ENCODE assay signal across 23 mouse cellular contexts in genomic region chr17:51495038-51495437, GRCm38 (mm10).
DNase-seq lines count a peak whose midpoint lies in the region; ATAC-seq and TF ChIP-seq lines count a peak whose summit lies in the region.
"Had no signal": no experiment of that assay in that cellular context is flagged by ENCODE, and none has a peak within 500 bp of the region (broad histone marks: within the 10 kb centered on the region; RNA-seq: fewer than 3 reads in every experiment).

No protein-coding gene starts in this region.

- H3K4me3 ChIP-seq in forebrain, embryonic 14.5 days (ENCODE audit: low read depth, low read length): no peak overlapping the region
- H3K4me3 ChIP-seq in forebrain, postnatal 0 days (ENCODE audit: low read depth, low read length): no peak overlapping the region
- no peak overlapping the region for H3K4me3 ChIP-seq in midbrain, embryonic 14.5 days (replicated peaks; ENCODE audit: low read depth, low read length)
- H3K4me3 ChIP-seq in midbrain, embryonic 13.5 days (replicated peaks): no peak overlapping the region
- H3K4me3 ChIP-seq in midbrain, embryonic 16.5 days (ENCODE audit: low read depth, low read length): no peak overlapping the region
- H3K4me3 ChIP-seq in midbrain, embryonic 11.5 days (ENCODE audit: low read depth, low read length): no peak overlapping the region
- H3K4me3 ChIP-seq: embryonic facial prominence, embryonic 10.5 days; embryonic facial prominence, embryonic 12.5 days; forebrain, embryonic 13.5 days had no signal

- no peak overlapping the region for H3K4me2 ChIP-seq in forebrain, embryonic 14.5 days (ENCODE audit: low read length)
- no peak overlapping the region for H3K4me2 ChIP-seq in forebrain, postnatal 0 days (ENCODE audit: low read depth)
- no peak overlapping the region for H3K4me2 ChIP-seq in midbrain, embryonic 14.5 days (ENCODE audit: low read length)
- no peak overlapping the region for H3K4me2 ChIP-seq in midbrain, embryonic 13.5 days (replicated peaks)
- H3K4me2 ChIP-seq in midbrain, embryonic 16.5 days (ENCODE audit: low read length): no peak overlapping the region
- no peak overlapping the region for H3K4me2 ChIP-seq in midbrain, embryonic 11.5 days
- H3K4me2 ChIP-seq: embryonic facial prominence, embryonic 12.5 days; forebrain, embryonic 13.5 days had no signal

- TF ChIP-seq CTCF in forebrain, postnatal 0 days (IDR thresholded peaks at IDR 0.05; ENCODE audit: low read depth): no peak

- H3K4me1 ChIP-seq in forebrain, embryonic 14.5 days (ENCODE audit: control insufficient read depth, insufficient read depth, low read length): no peaks in the 10 kb centered on the region
- no peaks in the 10 kb centered on the region for H3K4me1 ChIP-seq in forebrain, postnatal 0 days (ENCODE audit: insufficient read depth)
- H3K4me1 ChIP-seq in midbrain, embryonic 14.5 days (ENCODE audit: control insufficient read depth, insufficient read depth, low read length): no peaks in the 10 kb centered on the region
- H3K4me1 ChIP-seq in midbrain, embryonic 13.5 days (replicated peaks): no peaks in the 10 kb centered on the region
- no peaks in the 10 kb centered on the region for H3K4me1 ChIP-seq in midbrain, embryonic 16.5 days (ENCODE audit: control insufficient read depth, insufficient read depth, low read length)
- no peaks in the 10 kb centered on the region for H3K4me1 ChIP-seq in midbrain, embryonic 11.5 days (ENCODE audit: control insufficient read depth, insufficient read depth, low read length)
- H3K4me1 ChIP-seq: embryonic facial prominence, embryonic 10.5 days; embryonic facial prominence, embryonic 12.5 days; forebrain, embryonic 13.5 days had no signal

- ATAC-seq in forebrain, embryonic 14.5 days: no peak
- ATAC-seq in forebrain, postnatal 0 days: no peak
- no peak for ATAC-seq in midbrain, embryonic 14.5 days (ENCODE audit: low FRiP score, low TSS enrichment)
- no peak for ATAC-seq in midbrain, embryonic 13.5 days
- peak; percentile 58; the same call in 1 of the 2 replicates for ATAC-seq in midbrain, embryonic 16.5 days
- no peak for ATAC-seq in midbrain, embryonic 11.5 days (ENCODE audit: low FRiP score)
- ATAC-seq: activated CD4-positive, CD25-positive, alpha-beta regulatory T cell, adult 4 months; CD4-positive, CD25-positive, alpha-beta regulatory T cell, adult 4 months; forebrain, embryonic 13.5 days; forebrain, embryonic 16.5 days; Patski had no signal

- DNase-seq in forebrain, embryonic 14.5 days (ENCODE audit: low spot score): peak; percentile 6
- no peak for DNase-seq in forebrain, postnatal 0 days
- peak; percentile 7 for DNase-seq in midbrain, embryonic 14.5 days
- no peak for DNase-seq in midbrain, embryonic 11.5 days (ENCODE audit: low spot score, missing footprints)
- DNase-seq: adrenal gland, postnatal 10 days; adrenal gland, postnatal 25 days; B cell, adult 2 months; cerebellum, adult 11-12 months; cerebellum, adult 2 months; cerebellum, adult 9-10 months; cerebellum, postnatal 10 days; cerebellum, postnatal 25 days had no signal

- no peak overlapping the region for H3K9ac ChIP-seq in forebrain, embryonic 14.5 days (ENCODE audit: low read length)
- no peak overlapping the region for H3K9ac ChIP-seq in forebrain, postnatal 0 days
- no peak overlapping the region for H3K9ac ChIP-seq in midbrain, embryonic 14.5 days (replicated peaks; ENCODE audit: low read length)
- H3K9ac ChIP-seq in midbrain, embryonic 13.5 days (replicated peaks): no peak overlapping the region
- no peak overlapping the region for H3K9ac ChIP-seq in midbrain, embryonic 16.5 days (ENCODE audit: low read depth, low read length)
- no peak overlapping the region for H3K9ac ChIP-seq in midbrain, embryonic 11.5 days (ENCODE audit: low read length)
- H3K9ac ChIP-seq: embryonic facial prominence, embryonic 12.5 days; forebrain, embryonic 13.5 days had no signal

- H3K27ac ChIP-seq in forebrain, embryonic 14.5 days (ENCODE audit: low read depth, low read length): no peak overlapping the region
- no peak overlapping the region for H3K27ac ChIP-seq in forebrain, postnatal 0 days (ENCODE audit: low read depth, low read length)
- H3K27ac ChIP-seq in midbrain, embryonic 14.5 days (replicated peaks; ENCODE audit: low read depth, low read length): no peak overlapping the region
- H3K27ac ChIP-seq in midbrain, embryonic 13.5 days: no peak overlapping the region
- no peak overlapping the region for H3K27ac ChIP-seq in midbrain, embryonic 16.5 days (ENCODE audit: low read length)
- H3K27ac ChIP-seq in midbrain, embryonic 11.5 days (ENCODE audit: low read depth, low read length): no peak overlapping the region
- H3K27ac ChIP-seq: embryonic facial prominence, embryonic 10.5 days; embryonic facial prominence, embryonic 12.5 days; forebrain, embryonic 13.5 days had no signal

- no peaks in the 10 kb centered on the region for H3K9me3 ChIP-seq in forebrain, embryonic 14.5 days (replicated peaks; ENCODE audit: control insufficient read depth, low read length)
- H3K9me3 ChIP-seq in forebrain, postnatal 0 days (ENCODE audit: low read length): no peaks in the 10 kb centered on the region
- no peaks in the 10 kb centered on the region for H3K9me3 ChIP-seq in midbrain, embryonic 14.5 days (ENCODE audit: control insufficient read depth, low read length)
- H3K9me3 ChIP-seq in midbrain, embryonic 13.5 days: no peaks in the 10 kb centered on the region
- no peaks in the 10 kb centered on the region for H3K9me3 ChIP-seq in midbrain, embryonic 16.5 days (replicated peaks; ENCODE audit: control insufficient read depth, low read length, poor library complexity, severe bottlenecking)
- H3K9me3 ChIP-seq in midbrain, embryonic 11.5 days (ENCODE audit: control insufficient read depth, low read length): no peaks in the 10 kb centered on the region
- H3K9me3 ChIP-seq: embryonic facial prominence, embryonic 10.5 days; embryonic facial prominence, embryonic 12.5 days; forebrain, embryonic 13.5 days had no signal

- H3K36me3 ChIP-seq in forebrain, embryonic 14.5 days (ENCODE audit: control insufficient read depth, insufficient read depth, low read length): no peaks in the 10 kb centered on the region
- no peaks in the 10 kb centered on the region for H3K36me3 ChIP-seq in forebrain, postnatal 0 days (ENCODE audit: insufficient read depth)
- H3K36me3 ChIP-seq in midbrain, embryonic 14.5 days (ENCODE audit: control insufficient read depth, insufficient read depth, low read length): no peaks in the 10 kb centered on the region
- no peaks in the 10 kb centered on the region for H3K36me3 ChIP-seq in midbrain, embryonic 13.5 days
- no peaks in the 10 kb centered on the region for H3K36me3 ChIP-seq in midbrain, embryonic 16.5 days (ENCODE audit: control insufficient read depth, insufficient read depth, low read length)
- no peaks in the 10 kb centered on the region for H3K36me3 ChIP-seq in midbrain, embryonic 11.5 days (ENCODE audit: control insufficient read depth, insufficient read depth, low read length)
- H3K36me3 ChIP-seq: embryonic facial prominence, embryonic 10.5 days; embryonic facial prominence, embryonic 12.5 days; G1E had no signal

- 54% methylated on average over 2 of the region's 2 CpGs for WGBS in forebrain, embryonic 14.5 days
- 50% methylated on average over 2 of the region's 2 CpGs for WGBS in forebrain, postnatal 0 days
- WGBS in midbrain, embryonic 14.5 days: 64% methylated on average over 2 of the region's 2 CpGs
- WGBS in midbrain, embryonic 13.5 days: 62% methylated on average over 2 of the region's 2 CpGs
- 45% methylated on average over 2 of the region's 2 CpGs for WGBS in midbrain, embryonic 16.5 days
- 72% methylated on average over 2 of the region's 2 CpGs for WGBS in midbrain, embryonic 11.5 days

- H3K27me3 ChIP-seq in forebrain, embryonic 14.5 days (replicated peaks; ENCODE audit: control insufficient read depth, insufficient read depth, low read length): no peaks in the 10 kb centered on the region
- H3K27me3 ChIP-seq in forebrain, postnatal 0 days (ENCODE audit: insufficient read depth, low read length): no peaks in the 10 kb centered on the region
- H3K27me3 ChIP-seq in midbrain, embryonic 14.5 days (ENCODE audit: control insufficient read depth, insufficient read depth, low read length): no peaks in the 10 kb centered on the region
- H3K27me3 ChIP-seq in midbrain, embryonic 13.5 days: no peaks in the 10 kb centered on the region
- no peaks in the 10 kb centered on the region for H3K27me3 ChIP-seq in midbrain, embryonic 16.5 days (ENCODE audit: control insufficient read depth, insufficient read depth, low read depth, low read length)
- no peaks in the 10 kb centered on the region for H3K27me3 ChIP-seq in midbrain, embryonic 11.5 days (ENCODE audit: control insufficient read depth, insufficient read depth, low read length)
- H3K27me3 ChIP-seq: CH12.LX; embryonic facial prominence, embryonic 12.5 days; forebrain, embryonic 13.5 days; Patski had no signal

Comparison
In these comparisons a context has a peak if more than half of its experiments do, and no peak if none do; other contexts are left out.
1. DNase-seq: peak in forebrain, embryonic 14.5 days (single experiment) and midbrain, embryonic 14.5 days (single experiment); none in forebrain, postnatal 0 days (single experiment) and midbrain, embryonic 11.5 days (single experiment).